Mouse (Mus musculus) limb, embryonic 15.5 days (tissue): ENCODE measurements at regions not wholly inside any gene's neighbourhood (a gene's known extent, or its start where the extent isn't known, plus 50 kb on each side); places are given as distances from the start of the nearest gene placed in this dataset.

Source experiments
- ATAC-seq: fragments of 200-750 bp; cut with Nextera tagmentation; 2 replicates; pipeline ENCODE4 v1.8.0; 2017; ENCODE audit warnings: low read depth, moderate TSS enrichment; ENCODE audit not compliant: insufficient number of reproducible peaks, low FRiP score, low TSS enrichment
- H3K27ac ChIP-seq: fragments of 300-500 bp; sonication (generic); 2 replicates; pipeline ENCODE4 v1.5.1; 2015; ENCODE audit warnings: moderate library complexity, mild to moderate bottlenecking, inconsistent platforms
- H3K27me3 ChIP-seq: fragments of 300-500 bp; sonication (generic); 2 replicates; pipeline ENCODE4 v1.6.1; 2015; ENCODE audit warnings: inconsistent platforms
- H3K36me3 ChIP-seq: fragments of 300-500 bp; sonication (generic); 2 replicates; pipeline ENCODE4 v1.6.1; 2015; ENCODE audit warnings: inconsistent platforms
- H3K4me1 ChIP-seq: fragments of 300-500 bp; sonication (generic); 2 replicates; pipeline ENCODE4 v1.6.1; 2015; ENCODE audit warnings: inconsistent platforms
- H3K4me2 ChIP-seq: fragments of 300-500 bp; sonication (generic); 2 replicates; pipeline ENCODE4 v1.6.1; 2015; ENCODE audit warnings: mild to moderate bottlenecking, inconsistent platforms
- H3K4me3 ChIP-seq: fragments of 300-500 bp; sonication (generic); 2 replicates; pipeline ENCODE4 v1.5.1; 2015; ENCODE audit warnings: mild to moderate bottlenecking, inconsistent platforms
- H3K9ac ChIP-seq: fragments of 300-500 bp; sonication (generic); 2 replicates; pipeline ENCODE4 v1.6.1; 2015; ENCODE audit warnings: inconsistent platforms
- H3K9me3 ChIP-seq: fragments of 300-500 bp; sonication (generic); 2 replicates; pipeline ENCODE4 v1.6.1; 2016; ENCODE audit warnings: inconsistent platforms
- WGBS: fragments of 180-500 bp; shearing (Covaris S2); methylation state at CpG from one replicate; pipeline ENCODE4 v1.1.7; 2015; 5-methylcytosine and 5-hydroxymethylcytosine counted together

DNA sequence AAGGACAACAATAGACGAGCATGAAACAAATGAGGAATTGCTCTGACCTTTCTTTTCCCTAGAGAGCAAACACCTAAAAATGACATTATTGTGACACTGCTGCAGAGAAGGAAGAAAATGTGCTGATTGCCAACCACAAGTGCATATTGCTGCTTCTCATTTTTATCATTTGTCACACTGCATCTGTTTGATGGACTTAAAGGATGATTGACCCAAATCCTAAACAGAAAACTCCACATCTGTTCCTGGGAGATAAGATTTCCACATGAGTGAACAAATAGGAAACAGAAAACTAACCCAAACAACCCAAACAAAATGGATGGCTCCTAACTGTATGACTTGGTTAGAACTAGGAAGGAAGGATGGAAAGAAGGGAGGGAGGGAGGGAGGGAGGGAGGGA, 118.5 kb downstream of the Ccdc50 start:
- Histone ChIP-seq H3K9me3 (no peaks in the 10 kb centered on the region), H3K9ac (no peak overlapping the region), H3K27ac (no peak overlapping the region), H3K4me2 (no peak overlapping the region), H3K36me3 (no peaks in the 10 kb centered on the region), H3K27me3 (no peaks in the 10 kb centered on the region), H3K4me1 (no peaks in the 10 kb centered on the region), H3K4me3 (no peak overlapping the region)
- no peak for ATAC-seq
- WGBS, result 67% methylated on average over 1 of the region's 1 CpGs

DNA sequence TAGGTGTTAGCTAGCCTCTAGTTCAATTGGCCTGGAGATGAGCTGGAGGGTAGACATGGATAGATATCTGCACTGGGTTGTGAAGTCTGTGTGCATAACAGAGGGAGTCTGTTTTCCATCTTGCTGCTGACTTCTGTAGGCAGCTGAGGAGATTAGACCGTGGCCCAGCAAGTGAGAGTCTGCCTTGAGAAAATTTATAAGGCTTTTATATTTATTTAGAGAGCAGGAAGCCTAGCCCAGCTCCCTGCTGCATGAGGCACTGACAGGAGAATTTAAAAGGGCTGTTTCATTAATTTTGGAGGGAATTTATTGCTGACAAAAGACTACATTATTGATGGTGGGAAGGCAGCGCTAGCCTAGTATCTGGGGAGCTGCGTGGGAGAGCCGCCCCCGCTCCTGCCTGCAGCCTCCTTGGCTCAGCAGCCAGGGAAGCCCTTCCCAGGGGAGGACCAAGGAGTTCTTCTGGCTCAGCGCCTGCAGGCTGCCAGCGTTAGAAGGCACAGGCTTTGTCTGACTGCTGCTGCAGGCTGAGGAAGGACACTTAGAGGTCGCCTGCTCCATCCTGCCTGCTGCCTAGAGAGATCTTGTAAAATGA, 135.0 kb downstream of the Ccdc50 start:
- no peak for ATAC-seq
- Histone ChIP-seq H3K4me3 (no peak overlapping the region), H3K27ac (peak overlapping the region; percentile 54; the same call in 1 of the 2 replicates), H3K36me3 (no peaks in the 10 kb centered on the region), H3K4me2 (peak overlapping the region; percentile 27; the same call in 1 of the 2 replicates), H3K9ac (no peak overlapping the region), H3K4me1 (peaks cover 6% of the 10 kb centered on the region; the same call in 1 of the 2 replicates), H3K9me3 (no peaks in the 10 kb centered on the region), H3K27me3 (no peaks in the 10 kb centered on the region)
- 8% methylated on average over 8 of the region's 8 CpGs for WGBS

DNA sequence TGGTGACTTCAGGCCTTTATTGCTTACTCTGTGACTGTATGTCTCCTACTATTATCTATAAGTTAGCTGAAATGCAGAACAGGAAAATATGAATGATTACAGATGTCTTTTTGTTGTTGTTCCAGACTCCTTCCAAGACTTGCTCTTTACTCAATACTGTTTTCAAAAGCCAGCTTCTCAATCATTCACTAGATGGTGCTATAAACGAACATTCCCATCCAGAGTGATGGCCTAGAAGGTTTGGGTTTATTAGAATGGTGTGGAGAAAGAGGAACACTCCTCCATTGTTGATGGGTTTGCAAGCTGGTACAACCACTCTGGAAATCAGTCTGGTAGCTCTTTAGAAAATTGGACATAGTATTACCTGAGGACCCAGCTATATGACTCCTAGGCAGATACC, 138.0 kb downstream of the Ccdc50 start:
- H3K4me3 ChIP-seq, result no peak overlapping the region
- 44% methylated on average over 1 of the region's 1 CpGs for WGBS
- no peak for ATAC-seq
- no peaks in the 10 kb centered on the region for H3K9me3 ChIP-seq
- H3K4me2 ChIP-seq, result no peak overlapping the region
- peaks cover 6% of the 10 kb centered on the region; the same call in 1 of the 2 replicates for H3K4me1 ChIP-seq
- no peak overlapping the region for H3K27ac ChIP-seq
- H3K9ac ChIP-seq, result no peak overlapping the region
- H3K27me3 ChIP-seq, result no peaks in the 10 kb centered on the region
- no peaks in the 10 kb centered on the region for H3K36me3 ChIP-seq

DNA sequence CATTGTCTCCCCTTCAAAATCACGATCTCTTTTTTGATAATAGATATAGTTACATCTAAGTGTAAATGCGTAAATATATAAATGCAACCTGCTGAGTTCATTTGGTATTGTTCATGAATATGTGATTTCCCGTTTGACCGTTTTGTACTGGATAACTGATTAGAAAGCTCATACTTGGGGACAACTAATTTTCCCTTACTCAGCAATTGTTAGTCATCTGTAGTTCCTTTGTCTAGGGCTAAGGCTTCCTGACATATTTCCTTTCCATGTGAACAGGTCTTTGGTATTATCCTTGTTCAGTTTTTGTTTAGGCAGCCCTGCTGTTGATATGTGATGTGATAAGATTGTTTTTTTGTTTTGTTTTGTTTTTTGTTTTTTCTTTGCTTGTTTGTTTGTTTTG, 142.0 kb downstream of the Ccdc50 start:
- 89% methylated on average over 4 of the region's 4 CpGs for WGBS
- ATAC-seq, result no peak
- Histone ChIP-seq H3K4me1 (no peaks in the 10 kb centered on the region), H3K9ac (no peak overlapping the region), H3K4me3 (no peak overlapping the region), H3K36me3 (no peaks in the 10 kb centered on the region), H3K4me2 (no peak overlapping the region), H3K27me3 (no peaks in the 10 kb centered on the region), H3K9me3 (no peaks in the 10 kb centered on the region), H3K27ac (no peak overlapping the region)
